Mouse (Mus musculus) lung, adult 2 months (tissue): Measurements from ENCODE around the gene Kif24.

Experiments used
- CTCF ChIP-seq: fragments of 200-500 bp; IDR thresholded peaks from 2 replicates; pipeline ENCODE4 v1.5.1; 2011; ENCODE audit warnings: mild to moderate bottlenecking, low read length, control low read depth; ENCODE audit not compliant: insufficient read depth
- POLR2A ChIP-seq: fragments of 200-500 bp; IDR thresholded peaks from 2 replicates; pipeline ENCODE4 v1.6.1; 2011; ENCODE audit warnings: low read depth, mild to moderate bottlenecking, control low read depth, low read length, borderline replicate concordance; ENCODE audit errors: extremely low read depth

GRCm38 (mm10) chr4:41497995-41498845, 33.5 kb upstream of the Kif24 start:
- no peak for TF ChIP-seq CTCF
- no peak for TF ChIP-seq POLR2A
